Mouse (Mus musculus) olfactory bulb, adult 2 months (tissue): Measurements from ENCODE around the gene Notch3.

ENCODE experiments used
- CTCF ChIP-seq: fragments of 200-500 bp; IDR thresholded peaks from 2 replicates; pipeline ENCODE4 v1.5.1; 2012; ENCODE audit warnings: low read depth, mild to moderate bottlenecking, low read length, moderate library complexity; ENCODE audit not compliant: insufficient read depth
- POLR2A ChIP-seq: fragments of 200-500 bp; IDR thresholded peaks from 2 replicates; pipeline ENCODE4 v1.6.1; 2012; ENCODE audit warnings: mild to moderate bottlenecking, low read depth, low read length, moderate library complexity; ENCODE audit not compliant: insufficient read depth

DNA sequence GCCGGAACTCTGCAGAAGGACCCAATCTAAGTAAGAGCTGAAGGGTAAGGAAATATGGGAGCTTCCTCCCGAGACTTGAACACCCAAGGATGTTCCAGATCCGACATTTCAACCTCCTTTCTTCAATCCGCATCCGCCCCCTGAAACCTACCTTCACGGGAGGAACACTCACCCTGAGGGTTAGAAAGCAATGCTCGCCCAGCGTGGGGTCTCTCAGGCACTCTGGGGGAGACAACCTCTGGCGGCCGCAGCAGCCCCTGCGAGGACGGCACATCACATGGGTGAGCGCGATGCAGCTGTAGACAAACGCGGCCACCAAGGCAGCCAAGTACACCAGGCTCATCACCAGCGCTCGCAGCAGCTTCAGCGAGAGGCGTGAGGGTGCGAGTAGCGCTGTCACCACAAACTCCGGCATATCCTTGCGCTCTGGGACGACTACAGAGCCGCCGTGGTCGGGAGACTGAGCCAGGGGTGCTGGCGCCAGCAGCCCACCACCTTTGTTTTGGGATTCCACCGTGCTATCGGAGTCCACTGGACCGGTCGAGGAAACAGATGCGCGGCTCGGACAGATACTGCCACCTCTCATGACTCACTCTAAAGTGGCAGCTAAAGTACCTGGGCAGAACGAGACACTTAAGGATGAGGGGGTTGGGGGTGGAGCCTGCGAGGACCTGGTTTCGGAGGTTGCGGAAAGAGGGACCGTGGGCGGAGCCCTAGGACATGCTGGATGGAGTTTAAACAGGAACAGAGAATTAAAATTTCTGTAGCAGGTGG, 22.4 kb upstream of the Notch3 start, which contains the start of gene Ephx3:
- TF ChIP-seq CTCF, result no peak
- no peak for TF ChIP-seq POLR2A
